Mouse (Mus musculus) brain, embryonic 18.5 days (tissue): ENCODE measurements around the gene H2al1k.
"Not testable (repeated sequence)": the region's sequence is repeated elsewhere in the genome, so short reads cannot be mapped to it uniquely, and the experiment has no call there.

ENCODE experiments used
- DNase-seq: peaks from one replicate; pipeline ENCODE4 v3.0.0-alpha.2; 2012; ENCODE audit warnings: low read depth, low spot score

Gene H2al1k

DNA sequence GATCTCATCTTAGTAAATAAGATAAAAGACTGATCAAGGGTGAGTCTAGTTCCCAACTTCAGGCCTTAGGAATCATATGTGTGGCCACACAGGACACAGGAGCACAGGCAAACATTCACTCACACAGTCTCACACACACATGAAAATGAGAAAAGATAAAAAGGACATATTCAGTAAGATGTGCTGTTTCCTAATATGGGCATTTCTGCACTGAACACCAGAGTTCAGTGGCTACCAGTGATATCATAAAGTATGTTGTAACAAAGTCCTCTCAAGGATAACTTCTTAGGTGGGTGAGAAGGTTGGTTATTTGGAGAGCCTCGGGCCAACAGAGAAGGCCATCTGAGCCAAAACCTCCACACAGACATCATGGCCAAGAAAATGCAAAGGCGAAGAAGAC lies at the start of gene H2al1k:
TSS of gene H2al1k (plus strand) at position 301 of the 400 bp plus-strand sequence.
- not testable (repeated sequence) for DNase-seq

DNA sequence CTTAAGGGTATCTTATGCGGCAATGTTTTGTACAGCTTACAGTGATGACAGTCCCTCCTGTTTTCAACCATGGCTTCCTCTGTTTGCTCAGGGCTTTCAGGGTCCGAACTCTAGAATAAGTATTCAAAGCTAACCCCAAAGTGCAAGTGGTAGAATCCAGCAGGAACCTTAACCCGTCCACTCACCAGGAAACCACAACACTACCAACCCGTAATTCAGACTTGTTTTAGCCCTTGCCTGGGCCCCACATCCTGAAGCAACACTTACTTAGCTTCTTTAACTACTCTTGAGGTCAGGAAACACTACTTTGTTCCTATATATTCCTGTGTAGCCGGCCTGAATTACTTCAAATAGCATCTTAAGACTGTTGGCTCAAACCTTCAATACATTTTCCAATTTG lies 47.6 kb upstream of the H2al1k start:
- DNase-seq: no peak

- DNase-seq: no peak
Measured at GRCm38 (mm10) chrX:9303455-9303854, 47.0 kb upstream of the H2al1k start.

DNA sequence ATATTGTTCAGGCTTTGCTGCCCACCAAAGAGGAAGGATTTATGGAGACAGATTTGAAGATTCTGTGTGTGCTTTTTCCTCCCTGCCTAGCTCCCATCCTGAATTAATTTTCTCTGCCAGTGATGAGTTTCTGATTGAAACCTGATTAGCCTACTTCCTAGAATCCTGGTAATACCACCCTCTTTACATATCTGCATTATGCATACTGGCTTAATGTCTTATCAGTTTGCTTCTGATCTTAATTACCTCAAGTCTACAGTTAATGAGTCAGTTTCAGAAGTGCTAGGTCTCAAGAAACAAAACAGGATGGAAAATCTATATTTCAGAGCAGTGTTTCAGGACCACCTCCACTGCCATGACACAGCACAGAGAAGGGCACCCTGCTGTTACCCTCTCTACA lies 34.0 kb upstream of the H2al1k start:
- DNase-seq: not testable (repeated sequence)

DNA sequence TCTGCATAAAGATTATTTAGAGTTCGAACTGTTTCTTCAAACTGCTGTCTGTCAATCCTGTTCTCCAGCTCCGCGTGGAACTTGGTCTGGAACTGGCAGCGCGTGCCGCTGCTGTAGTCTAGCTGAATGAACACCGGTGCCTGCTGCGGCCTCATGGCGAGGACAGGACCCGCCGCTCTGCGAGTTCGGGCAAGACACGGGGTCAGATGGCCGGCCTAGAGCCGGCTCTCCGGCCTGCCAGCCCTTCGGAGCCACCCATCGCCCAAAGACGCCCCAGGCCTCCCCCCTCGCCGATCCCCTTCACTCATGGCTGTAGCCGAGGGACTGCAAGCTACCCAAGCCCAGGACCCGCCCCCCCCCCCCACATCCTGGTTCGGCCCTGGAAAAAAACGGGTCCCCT lies 22.5 kb upstream of the H2al1k start:
- DNase-seq: not testable (repeated sequence)

DNA sequence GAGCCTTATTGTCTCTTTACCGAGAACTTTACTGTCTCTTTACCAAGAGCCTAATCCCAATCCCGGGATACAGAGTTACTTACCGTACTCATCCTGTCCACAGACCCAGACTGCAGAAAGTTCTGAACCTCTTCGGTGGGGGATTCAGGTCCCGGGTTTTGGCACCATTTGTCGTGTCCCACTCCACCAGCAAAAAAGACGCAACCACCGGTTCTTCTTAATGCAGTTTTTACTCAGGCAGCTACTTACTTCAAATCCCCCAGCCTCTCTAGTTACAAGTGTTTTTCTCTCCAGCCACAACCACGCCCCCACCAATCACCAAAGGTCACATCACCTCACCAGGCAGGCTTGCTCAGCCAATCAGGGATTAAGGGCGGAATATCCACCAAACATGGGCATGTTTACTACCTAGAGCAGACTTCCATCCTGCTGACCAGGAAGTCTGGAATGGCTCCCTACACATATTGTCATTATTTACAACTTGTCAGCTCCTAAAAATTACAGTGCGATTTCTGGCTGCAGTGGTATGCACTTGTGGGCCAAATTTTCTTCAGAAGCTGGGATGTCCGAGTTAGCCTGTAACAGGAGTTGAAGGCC lies 18.0 kb upstream of the H2al1k start:
- not testable (repeated sequence) for DNase-seq

DNA sequence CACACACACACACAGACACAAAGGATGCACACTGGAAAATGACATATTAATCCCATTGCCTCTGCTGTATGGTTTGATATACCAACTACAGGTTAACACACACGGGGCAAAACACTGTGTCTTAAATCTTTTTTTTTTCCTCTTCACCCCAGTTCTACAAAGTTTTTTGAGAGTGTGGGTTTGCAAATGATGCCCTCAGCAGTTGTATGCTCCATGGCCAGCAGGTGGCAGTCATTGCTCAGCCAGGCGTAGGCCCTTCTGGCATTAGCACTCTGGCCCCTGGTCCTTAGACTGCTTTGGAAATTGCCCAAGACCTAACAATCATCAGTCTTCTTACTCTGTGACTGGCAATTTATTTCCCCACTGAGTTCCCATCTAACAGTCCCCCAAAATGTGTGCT lies 17.4 kb upstream of the H2al1k start:
- not testable (repeated sequence) for DNase-seq

DNA sequence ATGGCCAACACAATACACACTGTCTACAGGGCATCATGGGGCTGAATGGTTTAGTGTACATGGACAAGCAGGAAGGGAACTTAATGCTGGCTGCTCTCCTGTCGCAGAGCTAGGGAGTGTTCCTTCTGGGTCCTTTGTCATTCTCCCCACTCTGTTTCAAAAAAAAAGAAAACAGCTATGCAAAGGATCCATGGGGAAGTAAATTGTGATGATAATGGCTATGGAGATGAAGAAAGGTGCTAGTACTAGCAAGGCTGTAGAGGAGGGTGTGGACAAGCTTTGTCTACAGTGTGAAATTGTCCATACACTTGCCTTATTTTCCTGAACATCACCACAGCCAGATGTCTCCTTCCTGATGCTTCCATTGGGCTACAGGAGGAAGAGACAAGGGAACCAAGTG lies 15.4 kb upstream of the H2al1k start:
- not testable (repeated sequence) for DNase-seq

GRCm38 (mm10) chrX:9374012-9374411 lies 23.6 kb downstream of the H2al1k start:
- DNase-seq: not testable (repeated sequence)

DNA sequence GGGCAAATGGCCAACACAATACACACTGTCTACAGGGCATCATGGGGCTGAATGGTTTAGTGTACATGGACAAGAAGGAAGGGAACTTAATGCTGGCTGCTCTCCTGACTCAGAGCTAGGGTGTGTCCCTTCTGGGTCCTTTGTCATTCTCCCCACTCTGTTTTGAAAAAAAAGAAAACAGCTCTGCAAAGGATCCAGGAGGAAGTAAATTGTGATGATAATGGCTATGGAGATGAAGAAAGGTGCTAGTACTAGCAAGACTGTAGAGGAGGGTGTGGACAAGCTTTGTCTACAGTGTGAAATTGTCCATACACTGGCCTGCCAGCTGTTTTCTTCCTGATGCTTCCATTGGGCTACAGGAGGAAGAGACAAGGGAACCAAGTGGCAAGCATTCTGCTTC lies 25.5 kb downstream of the H2al1k start:
- DNase-seq: not testable (repeated sequence)
